Mouse (Mus musculus) testis, adult 10 weeks (tissue): ENCODE data around the gene Spo11. TPM values are rescaled to one million over a fixed set of nuclear protein-coding genes. Genes with fewer than 3 reads are reported as not detected.

ENCODE experiments used
- polyA plus RNA-seq: library from polyadenylated mRNA; stranded (reverse); fragments of 350-450 nt; fragmentation: Illumina TruSeq; extraction: RNeasy Lipid Tissue Mini Kit (QIAGEN cat#74804); gene quantifications from one replicate; pipeline ENCODE4 v1.2.3, GENCODE M21; 2014; ENCODE audit warnings: low read depth, low replicate concordance

Gene Spo11
- polyA plus RNA-seq = 70.5 TPM

GRCm38 (mm10) chr2:172977409-172978130 is at the start of gene Spo11:
Gene Spo11, plus strand, starts transcription at chr2:172977700.

DNA sequence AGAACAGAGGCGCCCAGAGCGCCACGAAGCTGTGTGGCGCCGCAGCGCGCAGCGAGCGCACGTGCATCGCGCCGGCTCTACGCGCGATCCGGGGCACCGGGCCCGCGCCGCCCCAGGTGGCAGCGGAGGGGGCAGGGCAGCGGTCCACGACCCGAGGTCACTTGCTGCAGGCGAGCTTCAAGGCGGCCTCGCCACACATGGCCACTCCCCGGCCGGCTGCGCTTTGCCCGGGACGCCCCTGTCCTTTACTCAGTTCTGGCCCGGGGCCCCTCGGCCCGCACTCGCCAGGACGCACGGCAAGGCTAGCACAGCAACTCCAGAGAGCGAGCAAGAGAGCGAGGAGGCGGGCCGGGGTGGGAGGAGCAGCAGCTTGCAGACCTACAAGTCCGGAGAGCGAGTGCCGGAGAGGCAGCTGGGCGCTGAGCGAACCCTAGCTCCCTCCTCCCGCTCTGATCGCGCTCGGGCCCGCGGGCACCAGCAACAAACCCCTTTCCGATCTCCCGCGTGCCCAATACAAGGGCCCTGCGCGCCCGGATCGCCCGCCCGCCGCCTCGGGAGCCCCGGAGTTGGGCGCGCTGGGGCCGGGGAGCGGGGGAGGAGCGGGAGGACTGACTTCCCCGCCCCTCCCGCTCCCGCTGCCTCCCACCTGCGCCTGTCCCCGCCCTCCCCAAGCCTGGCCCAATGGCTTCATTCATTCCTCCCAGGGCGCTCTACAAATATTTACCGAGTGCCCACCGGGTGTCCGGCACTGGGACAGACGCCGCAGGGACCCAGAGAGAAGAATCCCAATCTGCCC is 37.3 kb upstream of the Spo11 start, which contains the start of gene Bmp7:
Gene Bmp7, minus strand, starts transcription at position 319 of the 796 bp plus-strand sequence.

GRCm38 (mm10) chr2:172999630-173000284 is 22.3 kb downstream of the Spo11 start, which contains the start of gene Rae1:
Gene Rae1, plus strand, starts transcription at chr2:173000117.

DNA sequence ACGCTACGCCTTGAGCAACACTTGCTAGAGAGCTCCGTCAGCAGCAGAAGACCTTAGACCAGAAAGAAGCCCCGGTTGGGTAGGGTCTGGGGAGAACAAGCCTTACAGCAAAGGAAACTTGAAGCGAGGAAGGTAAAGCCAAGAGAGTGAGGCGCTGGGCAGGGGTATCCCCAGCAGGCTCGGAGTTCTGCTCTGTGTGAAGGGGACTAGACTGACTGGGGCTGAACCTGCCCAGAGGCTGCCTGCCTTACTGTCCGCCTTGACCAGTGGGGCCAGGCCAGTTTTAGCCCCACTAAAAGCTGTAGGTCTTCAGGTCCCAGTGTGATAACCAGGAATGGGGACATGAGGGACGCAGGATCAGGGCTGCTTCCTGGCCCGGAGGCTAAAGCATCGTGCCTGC is 42.9 kb downstream of the Spo11 start, which contains the start of gene Rbm38:
Gene Rbm38, plus strand, starts transcription at position 69 of the 400 bp plus-strand sequence.

Other genes with a start within 250 kb of the Spo11 start
- 0.14 TPM for gene Bmp7, start 37.4 kb upstream of the Spo11 start, polyA plus RNA-seq
- gene Rae1, start 22.4 kb downstream of the Spo11 start, polyA plus RNA-seq = 69.6 TPM
- gene Rbm38, start 42.8 kb downstream of the Spo11 start, polyA plus RNA-seq = 0.22 TPM
- gene Ctcfl, start 141.8 kb downstream of the Spo11 start, polyA plus RNA-seq = 0.52 TPM
- gene Pck1, start 175.3 kb downstream of the Spo11 start, polyA plus RNA-seq = 0.13 TPM
- gene Zbp1, start 241.2 kb downstream of the Spo11 start, polyA plus RNA-seq = 0.42 TPM